Mouse (Mus musculus) right cerebral cortex, adult 18-20 months (tissue): ENCODE results near the gene Pbp2.

ENCODE experiments used
- DNase-seq: peaks from one replicate; pipeline ENCODE4 v3.0.0; 2022; ENCODE audit warnings: mixed read lengths

Gene Pbp2

DNA sequence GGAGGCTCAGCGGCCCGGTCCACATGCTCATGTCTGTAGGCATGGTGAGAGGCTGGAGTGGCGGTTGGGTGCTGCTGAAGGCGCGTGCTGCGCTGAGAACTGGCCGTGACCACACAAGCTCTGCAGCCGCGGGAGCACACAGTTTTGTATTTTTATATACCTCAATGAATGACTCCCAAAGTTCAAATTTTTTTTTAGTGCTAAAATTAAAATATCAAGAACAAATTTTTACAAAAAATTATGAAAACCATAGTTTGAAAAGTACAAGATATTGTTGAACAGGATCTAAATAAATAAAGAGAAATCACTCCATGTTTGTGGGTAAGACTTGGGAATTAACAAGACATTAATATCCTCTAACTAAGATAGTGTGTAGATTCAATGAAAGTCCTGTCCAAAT lies at the start of gene Pbp2:
Gene Pbp2, minus strand, starts transcription at position 101 of the 400 bp plus-strand sequence.
- DNase-seq, result no peak

DNA sequence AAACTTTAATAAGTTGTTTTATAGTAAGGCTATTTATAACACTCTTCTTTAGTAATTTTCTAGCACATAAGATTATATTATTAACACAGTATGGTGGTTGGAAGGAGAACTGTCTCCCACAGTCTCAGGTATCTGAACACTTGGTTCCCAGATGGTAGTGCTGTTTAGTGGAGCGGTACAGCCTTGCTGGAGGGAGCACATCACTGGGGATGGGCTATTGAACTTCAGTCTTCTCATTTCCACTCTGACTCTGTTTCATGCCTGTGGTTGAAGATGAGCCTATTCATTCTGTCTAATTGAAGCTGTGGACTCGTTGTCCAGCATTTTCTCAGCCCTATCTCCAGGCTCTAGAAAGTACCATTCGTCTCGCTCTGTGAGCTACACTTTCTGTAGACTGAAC lies 44.7 kb upstream of the Pbp2 start:
- no peak for DNase-seq

DNA sequence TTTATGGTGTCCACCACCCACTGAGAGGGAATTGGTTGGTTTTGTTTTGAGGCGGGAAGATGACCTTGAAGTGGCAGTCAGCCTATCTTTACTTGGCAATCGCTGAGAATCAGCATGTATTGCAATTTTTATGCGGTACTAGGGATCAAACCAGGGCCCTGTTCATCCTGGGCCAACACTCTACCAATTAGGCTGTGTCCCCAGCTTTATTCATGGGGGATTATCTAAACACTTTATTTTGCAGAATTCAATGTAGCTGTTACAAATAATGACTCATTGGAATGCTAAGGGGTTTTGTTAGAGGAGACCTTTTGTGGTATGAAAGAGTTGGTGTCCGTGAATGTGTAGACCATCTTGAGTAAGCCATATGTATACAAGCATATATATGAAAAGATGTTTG lies 42.3 kb upstream of the Pbp2 start:
- DNase-seq, result no peak

DNA sequence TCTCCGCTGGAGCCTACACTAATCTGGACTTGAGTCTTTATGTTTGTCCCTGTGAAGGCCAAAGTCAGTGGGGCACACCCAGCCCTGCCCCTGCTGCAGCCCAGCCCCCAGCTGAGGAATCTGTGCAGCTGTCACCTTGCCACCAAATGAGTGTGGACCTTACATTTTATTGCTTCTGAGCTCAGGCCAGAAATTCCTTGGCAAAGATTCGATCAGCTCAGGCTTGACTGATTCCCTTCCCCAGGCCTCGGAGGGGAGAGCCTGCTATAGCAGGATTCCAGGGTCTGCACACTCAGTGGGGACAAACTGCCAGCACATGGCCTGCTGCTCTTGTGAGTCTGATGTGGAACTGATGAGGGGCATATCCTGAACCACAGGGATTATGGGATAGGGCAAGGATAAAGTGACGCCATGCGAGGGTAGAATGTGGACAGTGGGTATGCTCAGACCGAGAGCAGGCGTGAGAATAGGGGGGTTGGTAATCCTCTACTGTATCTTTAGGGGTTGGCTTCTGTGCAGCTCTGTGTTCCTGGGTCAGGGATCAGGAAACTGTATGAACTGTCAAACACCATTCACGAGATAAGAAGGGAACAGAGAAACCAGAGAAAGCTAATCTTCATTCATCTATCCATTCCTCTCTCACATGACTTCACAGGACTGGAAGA lies 41.6 kb upstream of the Pbp2 start:
- no peak for DNase-seq

DNA sequence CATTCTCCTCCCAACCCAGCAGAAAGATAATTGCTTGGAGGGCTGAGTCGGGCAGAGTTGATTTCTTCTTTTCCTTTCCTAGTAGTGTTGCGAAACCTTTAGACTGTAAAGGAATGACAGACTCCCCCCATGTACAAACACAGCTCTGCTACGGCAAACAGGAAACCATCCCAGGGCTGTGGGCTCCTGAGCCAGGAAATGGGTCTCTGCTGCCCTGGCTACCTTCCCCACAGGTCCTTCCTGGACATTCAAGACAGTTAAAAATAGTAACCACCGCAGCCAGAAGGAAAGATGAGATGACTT lies 30.8 kb upstream of the Pbp2 start:
- no peak for DNase-seq

DNA sequence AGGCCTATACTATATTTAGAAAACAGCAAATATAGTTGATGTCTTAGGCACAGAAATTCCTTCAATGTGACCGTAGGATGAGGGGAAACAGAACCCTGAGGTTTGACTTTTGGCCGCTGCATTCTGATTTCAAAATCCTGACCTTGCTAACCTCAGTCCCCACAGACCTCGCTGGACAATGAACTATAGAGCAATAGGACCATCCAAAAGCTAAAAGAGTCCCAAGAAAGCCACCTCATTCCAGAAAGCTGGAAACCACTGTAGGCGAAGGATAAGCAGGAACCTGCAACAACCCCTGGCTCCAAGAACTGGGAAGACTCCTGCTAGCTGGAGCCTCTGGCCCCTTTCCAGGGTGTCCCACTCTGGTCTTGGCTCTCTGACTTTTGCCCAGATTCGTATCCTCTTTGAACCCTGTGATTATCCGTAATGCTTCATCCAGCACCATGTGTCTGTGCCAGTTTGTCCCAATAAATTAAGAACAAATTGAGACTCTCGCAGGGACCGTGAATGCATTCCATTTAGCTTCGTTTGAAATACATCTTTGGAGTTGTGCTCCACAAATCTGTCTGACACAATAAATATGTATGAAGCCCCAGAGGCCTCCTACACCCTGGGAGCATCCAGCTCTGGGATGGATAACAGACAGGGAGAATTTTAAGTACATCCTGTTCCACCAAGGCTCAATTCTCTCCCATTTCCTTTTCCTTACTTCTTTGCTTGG lies 30.3 kb upstream of the Pbp2 start:
- DNase-seq, result peak; percentile 41

DNA sequence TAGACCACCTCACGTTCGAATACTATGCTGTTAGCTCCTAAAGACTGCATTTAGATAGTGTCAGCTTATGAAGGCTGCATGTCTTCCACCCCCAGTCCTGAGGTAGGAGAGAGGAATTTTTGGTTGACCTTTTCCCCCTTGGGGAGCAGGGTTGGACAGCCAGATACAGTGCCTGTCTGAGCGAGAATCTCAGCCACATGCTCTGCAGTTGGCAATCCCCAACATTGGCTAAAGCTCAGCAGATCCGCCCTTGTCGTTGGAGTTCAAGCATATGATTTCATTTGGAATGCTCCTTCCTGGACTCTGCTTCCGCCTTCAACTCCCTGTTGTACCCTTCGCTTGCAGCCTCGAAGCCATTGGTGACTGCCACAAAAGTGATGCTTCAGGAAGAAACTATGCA lies 26.2 kb upstream of the Pbp2 start:
- no peak for DNase-seq

DNA sequence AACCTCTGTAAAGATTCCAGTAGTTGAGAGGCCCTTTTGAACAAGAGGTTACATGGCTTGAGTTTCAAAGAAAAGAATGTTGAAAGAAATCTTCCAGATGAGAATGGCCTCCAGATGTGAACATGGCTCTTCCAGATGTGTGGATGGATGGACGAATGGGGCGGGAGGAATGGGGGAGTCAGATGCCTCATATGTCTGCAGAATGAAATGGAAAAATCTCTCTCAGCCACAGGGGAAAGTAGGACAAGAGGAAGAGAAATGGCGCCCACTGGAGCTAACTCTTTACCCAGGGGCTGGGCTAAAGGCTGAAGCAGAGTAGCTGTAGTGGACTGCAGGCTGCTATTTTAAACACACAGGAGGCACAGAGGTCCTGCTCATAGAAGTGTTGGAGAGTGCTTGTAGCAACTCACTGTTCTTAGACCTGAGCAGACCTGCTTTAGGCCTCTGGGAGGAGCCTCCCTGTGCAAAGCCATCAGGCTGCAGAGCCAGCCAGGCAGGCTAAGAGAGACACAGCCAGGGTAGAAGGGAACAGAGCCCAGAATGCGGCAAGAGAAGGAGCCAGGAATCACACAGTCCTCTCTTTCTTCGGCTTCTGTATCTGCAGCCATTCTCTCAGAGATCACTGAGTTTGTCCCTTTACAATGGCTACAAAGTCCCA lies 23.9 kb upstream of the Pbp2 start:
- DNase-seq, result no peak

DNA sequence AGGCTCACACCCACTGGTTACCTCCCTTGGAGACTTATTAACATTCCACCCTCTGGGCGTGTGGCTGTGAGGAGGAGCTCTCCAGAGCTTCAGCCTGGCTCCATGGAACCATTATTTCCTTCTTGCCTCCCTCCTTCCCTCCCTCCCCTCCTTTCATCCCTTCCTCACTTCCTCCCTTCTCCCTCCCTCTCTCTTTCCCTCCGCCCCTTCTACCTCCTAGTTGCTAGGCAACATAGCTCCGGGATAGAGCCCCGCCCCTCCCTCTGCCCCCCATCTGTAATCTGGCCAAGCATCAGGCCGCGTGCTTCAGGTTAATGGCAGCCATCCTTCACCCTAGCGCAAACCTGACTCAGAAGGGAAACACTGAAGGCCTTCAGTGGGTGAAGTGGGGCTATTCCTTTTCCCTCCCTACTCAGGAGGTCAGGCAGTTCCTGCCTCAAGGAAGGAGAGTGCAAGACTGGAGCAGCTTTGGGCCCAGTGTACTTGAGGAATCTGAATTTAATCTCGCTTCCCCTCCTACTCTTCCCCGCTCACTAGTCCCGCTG lies 22.6 kb upstream of the Pbp2 start:
- peak; percentile 26 for DNase-seq

DNA sequence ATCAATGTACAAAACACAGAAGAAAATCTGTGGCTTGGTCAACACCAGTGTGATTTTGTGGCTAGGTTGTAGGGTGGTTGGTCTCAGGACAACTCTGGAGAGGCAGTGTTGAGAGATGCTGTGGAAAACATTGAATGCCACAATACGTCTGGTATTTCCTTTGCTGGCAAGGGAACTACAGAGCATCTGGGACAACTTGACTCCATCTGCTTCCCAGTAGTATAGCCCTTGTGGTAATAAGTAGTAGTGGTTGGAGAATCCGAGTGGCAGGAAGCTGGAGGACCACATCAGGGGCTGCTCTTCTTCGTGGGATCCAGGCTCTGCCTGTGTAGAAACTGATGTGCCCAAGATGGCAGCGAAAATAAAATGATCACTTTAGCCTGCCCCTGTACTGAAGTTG lies 21.7 kb upstream of the Pbp2 start:
- no peak for DNase-seq

DNA sequence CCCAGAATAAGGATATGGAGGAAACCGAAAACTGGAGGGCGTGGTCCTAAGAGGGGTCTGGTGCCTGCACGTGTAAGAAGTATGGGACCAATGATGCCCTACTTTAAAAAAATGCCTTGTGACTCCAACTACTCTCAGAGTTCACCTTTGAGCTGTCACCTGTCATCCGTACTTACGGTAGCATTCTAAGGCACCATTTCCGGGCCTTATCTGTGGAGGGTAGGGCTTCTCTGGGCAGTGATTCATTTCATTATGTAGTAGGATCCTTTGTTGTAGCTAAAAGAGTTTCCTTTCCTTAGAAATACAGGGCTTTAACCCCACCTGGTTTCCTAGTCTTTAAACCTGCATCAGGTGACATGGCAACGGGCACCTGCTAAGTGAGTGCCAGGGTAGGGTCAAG lies 16.6 kb upstream of the Pbp2 start:
- no peak for DNase-seq

DNA sequence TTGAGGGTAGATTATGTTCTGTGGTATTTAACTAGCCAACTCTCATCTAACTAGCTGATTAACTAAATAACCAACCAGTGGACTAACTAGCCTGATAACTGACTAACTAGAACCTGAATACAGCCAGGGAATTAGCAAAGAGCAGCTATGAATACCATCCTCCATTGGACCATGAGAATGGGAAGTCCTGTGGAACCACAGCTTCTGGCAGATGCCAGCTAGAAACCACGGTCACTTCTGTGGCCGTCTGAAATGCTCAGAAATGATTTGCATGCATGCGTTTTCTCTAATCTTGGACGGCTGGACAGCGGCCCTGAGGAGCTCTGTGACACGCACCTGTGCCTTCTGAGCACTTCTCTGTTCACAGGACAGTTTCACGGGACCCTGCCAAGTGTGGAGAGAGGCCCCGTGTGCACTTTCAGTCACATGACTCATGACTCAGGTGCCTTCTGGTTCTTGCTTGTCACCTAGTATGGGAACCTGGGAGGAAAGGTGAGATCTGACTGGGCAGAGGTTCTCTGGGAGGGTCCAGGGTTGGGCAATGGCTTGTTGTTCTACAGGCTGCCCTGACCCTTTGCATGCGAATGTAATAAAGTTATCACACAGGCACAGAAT lies 14.6 kb upstream of the Pbp2 start:
- DNase-seq, result no peak

DNA sequence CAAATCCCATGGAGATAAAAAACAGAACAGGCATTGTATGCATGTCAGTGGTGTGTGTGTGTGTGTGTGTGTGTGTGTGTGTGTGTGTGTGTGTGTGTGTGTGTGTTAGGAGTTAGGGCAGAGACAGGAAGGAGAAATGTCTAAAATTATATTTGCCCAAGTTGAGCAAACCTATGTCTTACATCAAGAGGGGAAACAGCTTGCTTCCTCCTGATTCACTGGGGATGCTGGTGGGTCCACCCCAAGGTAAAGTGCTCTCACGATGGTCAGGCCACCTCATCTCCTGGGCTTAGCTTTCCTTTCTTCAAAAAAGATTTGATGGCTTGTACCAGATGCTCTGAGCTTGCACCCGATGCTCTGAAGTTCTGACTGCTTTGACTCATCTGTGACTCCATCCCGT lies 13.9 kb upstream of the Pbp2 start:
- no peak for DNase-seq

DNA sequence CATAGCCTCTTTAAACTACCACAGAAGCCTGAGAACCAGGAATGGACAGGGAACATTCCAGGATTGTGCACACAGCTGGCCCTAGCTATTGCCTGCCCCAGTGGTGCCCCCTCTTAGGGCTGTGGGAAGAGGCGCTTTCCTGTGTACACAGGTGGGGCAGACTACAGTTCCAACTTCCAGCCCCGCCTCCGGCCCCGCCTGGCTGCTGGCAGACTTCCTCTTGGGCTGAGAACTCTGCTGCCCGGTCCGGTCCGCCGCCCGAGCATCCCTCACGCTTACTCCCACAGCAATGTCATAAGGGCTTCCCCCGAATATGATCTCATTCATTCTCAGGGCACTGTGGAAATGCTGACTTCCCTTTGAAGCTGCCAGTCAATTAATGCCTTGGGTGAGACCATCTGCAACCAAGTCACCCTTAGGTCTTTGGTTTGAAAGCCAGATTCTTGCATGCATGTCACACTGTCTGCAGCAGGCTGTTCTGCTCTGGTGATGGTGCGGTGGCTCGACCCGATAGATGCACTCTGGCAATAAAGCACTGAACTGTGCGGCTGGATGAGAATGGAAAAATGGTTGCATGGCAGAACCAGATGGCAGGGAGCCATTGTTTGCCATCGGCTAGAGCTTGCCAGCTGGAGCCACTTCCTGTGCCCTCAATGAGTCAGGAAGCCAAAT lies 13.2 kb upstream of the Pbp2 start:
- DNase-seq, result no peak

DNA sequence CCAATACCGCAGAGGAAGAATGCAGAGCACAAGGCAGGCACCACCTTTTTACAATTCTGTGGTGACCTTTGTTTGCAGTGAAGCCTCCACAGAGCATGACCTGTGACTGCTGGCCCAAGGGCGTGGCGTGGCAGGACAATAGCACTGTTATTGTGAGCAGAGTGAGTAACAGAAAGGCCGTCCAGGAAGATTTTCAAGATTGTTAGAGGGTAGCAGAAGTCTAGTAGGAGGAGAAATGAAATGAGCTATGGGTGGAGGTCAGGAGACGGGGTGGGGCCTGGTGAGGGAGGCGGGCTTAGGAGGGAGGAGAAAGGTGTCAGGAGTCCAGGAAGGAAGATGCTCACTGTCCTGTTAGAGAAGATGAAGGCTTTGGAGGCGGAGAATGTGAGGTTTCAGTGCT lies 12.5 kb upstream of the Pbp2 start:
- no peak for DNase-seq

DNA sequence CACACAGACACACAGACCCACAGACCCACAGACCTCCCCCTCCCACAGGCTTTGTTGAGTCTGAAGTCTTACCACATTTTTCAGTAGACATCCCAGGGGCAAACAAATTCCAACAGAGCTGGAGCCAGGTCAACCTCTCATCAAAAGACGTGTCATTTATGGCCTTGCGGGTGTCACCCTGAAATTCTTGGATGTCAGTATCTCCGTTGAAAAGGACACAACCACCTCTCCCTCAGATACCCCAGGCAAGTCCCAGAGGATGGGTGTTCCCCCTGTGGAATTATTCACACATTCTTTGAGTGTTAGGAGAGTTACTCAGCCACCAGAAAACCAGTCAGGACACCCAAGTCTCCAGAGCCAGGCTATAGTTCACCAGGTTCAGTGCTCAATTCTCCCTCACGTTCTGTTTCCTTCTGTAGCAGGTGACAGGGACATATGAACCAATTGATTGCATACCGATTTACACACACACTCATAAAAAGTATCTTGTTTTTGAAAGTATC lies 9.3 kb upstream of the Pbp2 start:
- no peak for DNase-seq

DNA sequence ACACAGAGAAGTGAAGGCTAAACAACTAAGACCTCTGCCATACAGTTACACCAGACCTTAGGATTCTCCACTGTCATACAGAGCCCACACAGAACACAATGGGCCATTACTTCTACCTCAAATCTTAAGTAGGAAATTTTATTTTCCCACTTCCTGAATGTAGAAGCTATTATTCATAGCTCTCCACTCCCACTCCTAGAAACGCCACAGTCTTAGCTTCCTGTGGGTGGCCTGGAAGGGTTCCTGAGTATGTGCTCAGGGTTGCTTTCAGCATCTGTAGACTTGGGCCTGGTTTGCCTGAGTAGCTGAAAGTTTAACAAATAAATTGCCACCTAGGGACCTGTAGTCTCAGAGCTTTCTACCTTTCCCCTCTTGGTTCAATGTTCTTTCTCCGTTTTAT lies 5.9 kb upstream of the Pbp2 start:
- DNase-seq, result peak; percentile 51

DNA sequence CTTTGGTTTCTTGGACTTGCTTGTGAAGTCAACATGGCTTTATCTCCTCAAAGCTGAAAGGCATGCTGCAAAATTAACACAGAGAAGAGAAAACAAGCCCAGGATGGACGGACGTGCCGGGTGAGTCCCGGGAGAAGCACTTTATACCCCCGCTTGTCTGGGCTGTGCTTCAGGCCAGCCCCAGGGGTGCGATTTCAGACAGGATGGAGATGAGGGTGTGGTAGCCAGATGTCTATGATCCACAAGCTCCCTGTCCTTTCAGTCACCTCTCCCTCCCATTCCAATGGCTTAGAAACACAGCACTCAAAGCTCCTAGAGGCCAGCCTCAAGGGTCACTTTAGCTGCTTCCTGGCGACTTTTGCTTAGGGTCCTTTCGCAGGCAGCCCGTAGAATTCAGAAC lies 3.8 kb upstream of the Pbp2 start:
- no peak for DNase-seq

DNA sequence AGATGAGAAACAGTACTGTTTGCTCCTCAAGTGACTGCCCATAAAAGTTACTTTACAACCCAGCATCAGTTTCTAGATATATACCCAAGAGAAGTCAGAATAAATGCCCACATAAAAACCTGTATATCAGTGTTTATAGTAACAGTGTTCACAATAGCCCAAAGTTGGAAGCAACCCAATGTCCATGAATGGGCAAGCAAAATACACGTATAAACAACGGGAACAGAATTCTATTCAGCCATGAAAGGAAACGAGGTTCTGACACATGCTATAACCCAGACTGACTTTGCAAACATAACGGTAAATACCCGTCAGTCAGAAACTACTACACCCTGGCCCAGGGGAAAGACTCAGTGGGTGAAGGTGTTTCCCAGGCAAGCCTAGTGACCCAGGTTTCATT lies 1.8 kb upstream of the Pbp2 start:
- DNase-seq, result no peak

DNA sequence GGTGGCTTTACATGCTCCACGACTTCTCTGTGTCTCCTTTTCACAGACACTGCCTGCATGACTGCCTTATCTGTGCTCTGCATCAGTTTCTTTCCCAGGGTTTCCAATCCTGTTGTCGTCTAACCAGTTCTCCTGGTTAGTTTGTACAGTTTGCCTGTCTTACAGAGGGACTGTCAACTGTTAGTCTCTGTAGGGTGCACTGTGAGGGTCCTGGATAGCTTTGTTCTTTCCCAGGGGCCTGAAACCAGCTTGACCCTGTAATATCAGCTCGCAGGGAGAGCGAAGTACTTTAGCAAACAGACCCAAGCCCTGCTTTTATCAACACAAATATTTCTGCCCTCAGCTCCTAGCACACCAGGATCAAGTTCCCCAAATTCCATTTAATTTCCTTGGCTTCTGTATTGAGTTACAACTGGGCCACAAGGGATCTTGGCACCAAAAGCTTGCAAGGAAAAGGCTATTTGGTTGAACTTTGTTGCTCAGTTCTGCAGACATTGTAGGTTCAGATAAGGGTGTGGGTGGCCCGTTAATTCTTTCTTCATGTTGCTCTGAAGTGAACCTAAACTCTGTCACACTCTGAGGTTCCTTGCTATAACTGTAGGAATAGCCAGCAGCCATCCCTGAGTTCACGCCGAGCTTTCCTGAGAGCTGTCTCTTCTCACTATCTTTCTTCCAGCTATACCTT lies 5.5 kb downstream of the Pbp2 start:
- DNase-seq, result no peak

DNA sequence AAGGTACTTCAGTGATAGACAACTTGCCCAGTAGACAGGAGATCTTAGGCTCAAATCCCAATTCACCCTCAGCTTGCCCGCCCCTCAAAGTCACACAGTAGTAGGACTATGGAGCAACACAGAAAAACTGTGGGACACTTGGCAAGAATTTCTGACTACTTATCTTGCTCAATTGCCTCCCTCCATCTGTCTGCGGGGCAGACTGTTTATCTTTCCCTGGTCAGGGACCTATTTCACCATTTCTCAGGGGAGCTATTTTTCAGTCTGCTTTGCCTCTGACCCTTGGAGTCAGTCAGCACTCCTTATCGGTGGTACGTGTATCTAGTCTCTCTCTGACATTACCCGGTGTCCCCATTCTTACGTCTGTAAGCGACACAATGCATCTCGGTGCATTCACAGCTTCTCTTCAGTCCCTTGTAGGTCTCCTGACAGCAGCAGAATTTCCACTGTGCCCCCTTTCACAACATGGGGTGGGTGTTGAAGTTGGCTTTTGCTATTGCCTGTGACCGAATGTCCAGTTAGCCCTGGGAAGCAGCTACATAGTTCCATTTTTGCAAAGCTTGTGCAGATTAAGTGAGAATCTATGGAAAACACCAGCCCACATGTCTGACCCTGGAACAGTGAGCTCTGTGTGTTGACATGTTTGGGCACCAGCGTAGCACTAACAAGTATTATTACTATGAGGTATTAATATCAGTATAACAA lies 7.6 kb downstream of the Pbp2 start:
- no peak for DNase-seq

DNA sequence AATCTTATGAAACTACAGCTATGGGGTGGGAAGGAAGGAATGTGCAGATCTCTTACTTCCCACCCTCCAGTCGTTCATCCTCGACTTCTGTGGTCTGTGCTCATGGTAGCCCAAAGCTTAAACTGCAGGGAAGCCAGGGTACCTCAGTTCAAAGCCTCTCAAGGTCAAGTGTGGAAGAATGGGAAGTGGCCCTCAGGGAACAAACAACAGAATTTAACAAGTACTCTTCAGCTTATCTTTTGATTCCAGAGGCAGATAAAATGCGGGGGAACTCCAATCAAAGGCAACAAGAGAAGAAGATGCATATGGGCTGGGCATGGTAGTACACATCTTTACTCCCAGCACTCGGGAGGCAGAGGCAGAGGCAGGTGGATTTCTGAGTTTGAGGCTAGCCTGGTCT lies 9.7 kb downstream of the Pbp2 start:
- DNase-seq, result no peak
